Mouse (Mus musculus): ENCODE data around the gene Cebpb. TPM values are rescaled to one million over a fixed set of nuclear protein-coding genes. Genes with fewer than 3 reads are reported as not detected.
"Not testable (repeated sequence)": the region's sequence is repeated elsewhere in the genome, so short reads cannot be mapped to it uniquely, and the experiment has no call there.

Gene Cebpb
- 5.8 and 6.5 TPM in 2 replicates for polyA plus RNA-seq (2012; rRNA removed)

DNA sequence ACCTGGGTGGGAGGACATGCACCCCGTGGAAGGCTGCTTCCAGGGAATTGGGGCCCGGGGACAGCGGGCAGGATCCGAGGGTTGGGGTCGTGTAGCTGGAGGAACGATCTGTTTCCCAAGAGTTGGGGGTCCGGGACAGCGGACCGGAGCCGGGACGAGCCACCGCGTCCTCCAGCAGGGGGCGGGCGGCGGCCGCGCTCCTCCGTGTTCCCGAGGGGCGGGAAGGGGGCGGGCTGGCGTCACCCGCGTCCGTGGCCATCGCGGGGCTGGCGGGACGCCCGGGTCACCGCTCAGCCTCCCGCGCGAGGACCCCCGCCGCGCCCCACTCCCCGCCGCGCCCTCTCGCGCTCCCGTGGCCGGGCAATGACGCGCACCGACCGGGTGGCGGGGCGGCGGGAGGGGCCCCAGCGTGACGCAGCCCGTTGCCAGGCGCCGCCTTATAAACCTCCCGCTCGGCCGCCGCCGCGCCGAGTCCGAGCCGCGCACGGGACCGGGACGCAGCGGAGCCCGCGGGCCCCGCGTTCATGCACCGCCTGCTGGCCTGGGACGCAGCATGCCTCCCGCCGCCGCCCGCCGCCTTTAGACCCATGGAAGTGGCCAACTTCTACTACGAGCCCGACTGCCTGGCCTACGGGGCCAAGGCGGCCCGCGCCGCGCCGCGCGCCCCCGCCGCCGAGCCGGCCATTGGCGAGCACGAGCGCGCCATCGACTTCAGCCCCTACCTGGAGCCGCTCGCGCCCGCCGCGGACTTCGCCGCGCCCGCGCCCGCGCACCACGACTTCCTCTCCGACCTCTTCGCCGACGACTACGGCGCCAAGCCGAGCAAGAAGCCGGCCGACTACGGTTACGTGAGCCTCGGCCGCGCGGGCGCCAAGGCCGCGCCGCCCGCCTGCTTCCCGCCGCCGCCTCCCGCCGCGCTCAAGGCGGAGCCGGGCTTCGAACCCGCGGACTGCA is at the start of gene Cebpb:
Cebpb (plus strand) TSS at position 418 of the 954 bp plus-strand sequence.
- peak; percentile 55 for DNase-seq (ENCODE audit: low read depth)
- peak; percentile 62; the same call in 1 of the 2 replicates for TF ChIP-seq CTCF (IDR thresholded peaks at IDR 0.05; ENCODE audit: borderline replicate concordance, extremely low read depth, insufficient read depth, insufficient read length)
- TF ChIP-seq POLR2A (IDR thresholded peaks at IDR 0.05; ENCODE audit: borderline replicate concordance, extremely low read depth, insufficient read depth, insufficient read length, poor library complexity, severe bottlenecking), result no peak

GRCm38 (mm10) chr2:167640279-167640678 is 48.4 kb upstream of the Cebpb start:
- no peak for TF ChIP-seq POLR2A (IDR thresholded peaks at IDR 0.05; ENCODE audit: borderline replicate concordance, extremely low read depth, insufficient read depth, insufficient read length, poor library complexity, severe bottlenecking)
- peak; percentile 59; the same call in 1 of the 2 replicates for TF ChIP-seq CTCF (IDR thresholded peaks at IDR 0.05; ENCODE audit: borderline replicate concordance, extremely low read depth, insufficient read depth, insufficient read length)
- no peak for DNase-seq (ENCODE audit: low read depth)

GRCm38 (mm10) chr2:167641337-167641736 is 47.4 kb upstream of the Cebpb start:
- no peak for DNase-seq (ENCODE audit: low read depth)
- TF ChIP-seq POLR2A (IDR thresholded peaks at IDR 0.05; ENCODE audit: borderline replicate concordance, extremely low read depth, insufficient read depth, insufficient read length, poor library complexity, severe bottlenecking) (no peak), CTCF (IDR thresholded peaks at IDR 0.05; ENCODE audit: borderline replicate concordance, extremely low read depth, insufficient read depth, insufficient read length) (peak; percentile 47; the same call in 1 of the 2 replicates)

GRCm38 (mm10) chr2:167642164-167642563 is 46.6 kb upstream of the Cebpb start:
- no peak for TF ChIP-seq CTCF (IDR thresholded peaks at IDR 0.05; ENCODE audit: borderline replicate concordance, extremely low read depth, insufficient read depth, insufficient read length)
- TF ChIP-seq POLR2A (IDR thresholded peaks at IDR 0.05; ENCODE audit: borderline replicate concordance, extremely low read depth, insufficient read depth, insufficient read length, poor library complexity, severe bottlenecking), result no peak
- DNase-seq (ENCODE audit: low read depth), result no peak

- DNase-seq (ENCODE audit: low read depth), result not testable (repeated sequence)
These were observed 45.2 kb upstream of the Cebpb start for GRCm38 (mm10) chr2:167643356-167644052.

DNA sequence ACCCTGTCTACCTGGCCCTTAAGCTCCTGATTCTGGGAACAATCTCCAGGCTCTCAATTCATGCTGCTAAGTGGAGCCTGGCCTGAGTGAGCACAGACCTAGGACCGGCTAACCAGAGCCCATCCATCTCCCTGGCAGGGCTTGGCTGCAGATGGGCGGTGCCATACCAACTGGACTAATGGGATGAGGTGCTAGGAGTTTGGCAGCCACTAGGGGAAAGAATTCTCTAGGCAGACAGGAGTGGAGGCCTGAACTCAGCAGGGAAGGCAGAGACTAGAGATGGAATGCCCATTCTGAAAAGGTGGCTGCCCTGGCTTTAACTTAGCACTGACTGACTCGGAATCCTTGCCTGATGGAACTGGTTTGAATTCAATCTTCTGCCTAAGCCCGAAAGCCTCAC is 42.3 kb upstream of the Cebpb start:
- DNase-seq (ENCODE audit: low read depth), result no peak
- TF ChIP-seq CTCF (IDR thresholded peaks at IDR 0.05; ENCODE audit: borderline replicate concordance, extremely low read depth, insufficient read depth, insufficient read length), result no peak
- no peak for TF ChIP-seq POLR2A (IDR thresholded peaks at IDR 0.05; ENCODE audit: borderline replicate concordance, extremely low read depth, insufficient read depth, insufficient read length, poor library complexity, severe bottlenecking)

DNA sequence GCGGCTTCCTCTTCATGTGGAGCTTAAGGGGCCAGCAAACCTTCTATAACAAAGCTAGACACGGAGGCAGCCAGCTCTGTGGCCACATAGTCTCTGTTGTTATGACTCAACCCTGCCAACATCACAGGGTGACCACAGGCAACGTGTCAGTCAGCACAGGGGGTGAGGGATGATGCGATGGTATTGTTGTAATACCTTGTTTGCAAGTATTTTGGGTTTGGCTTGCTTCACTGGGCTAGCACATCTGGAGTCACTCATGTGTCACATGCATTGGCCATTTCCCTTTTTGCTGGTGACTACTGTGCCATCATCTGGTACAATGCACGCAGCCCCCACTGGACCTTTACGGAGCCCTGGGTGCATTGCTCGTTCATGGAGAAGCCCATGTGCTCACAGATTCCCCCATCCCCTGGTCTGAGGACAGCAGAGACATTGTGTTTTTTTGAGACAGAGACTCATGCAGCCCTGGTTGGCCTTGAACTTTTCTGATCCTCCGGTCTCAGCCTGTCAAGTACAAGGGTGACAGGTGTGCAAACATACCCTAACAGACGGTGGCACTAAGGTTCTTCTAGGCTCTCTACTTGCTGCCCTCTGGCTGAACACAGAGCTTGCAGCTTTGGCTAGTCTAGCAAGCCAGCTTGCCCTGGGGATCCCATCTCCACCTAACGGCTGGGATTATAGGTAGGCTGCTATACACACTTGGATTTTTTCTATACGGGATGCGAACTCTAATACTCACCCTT is 39.3 kb upstream of the Cebpb start:
- TF ChIP-seq POLR2A (IDR thresholded peaks at IDR 0.05; ENCODE audit: borderline replicate concordance, extremely low read depth, insufficient read depth, insufficient read length, poor library complexity, severe bottlenecking) (no peak), CTCF (IDR thresholded peaks at IDR 0.05; ENCODE audit: borderline replicate concordance, extremely low read depth, insufficient read depth, insufficient read length) (no peak)
- DNase-seq (ENCODE audit: low read depth), result no peak

DNA sequence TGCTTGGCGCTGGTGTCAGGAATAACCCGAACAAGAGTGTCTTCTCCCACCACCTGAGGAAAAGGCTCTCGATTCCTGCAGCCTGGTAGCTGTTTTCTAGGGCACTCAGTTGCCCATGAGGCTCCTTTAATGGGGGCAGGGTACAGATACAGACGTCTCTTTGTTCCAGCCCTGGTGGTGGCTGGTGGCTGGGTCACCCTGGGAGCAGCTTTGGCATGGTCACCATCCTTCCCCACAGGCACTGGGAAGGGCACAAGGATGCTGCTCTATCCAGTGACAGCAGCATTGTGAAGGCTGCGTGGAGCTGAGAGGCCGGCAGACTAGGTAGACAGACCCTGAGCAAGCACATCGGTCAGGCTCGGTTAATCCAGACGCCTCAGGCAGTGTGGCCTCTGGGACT is 37.1 kb upstream of the Cebpb start:
- TF ChIP-seq POLR2A (IDR thresholded peaks at IDR 0.05; ENCODE audit: borderline replicate concordance, extremely low read depth, insufficient read depth, insufficient read length, poor library complexity, severe bottlenecking), result no peak
- TF ChIP-seq CTCF (IDR thresholded peaks at IDR 0.05; ENCODE audit: borderline replicate concordance, extremely low read depth, insufficient read depth, insufficient read length), result no peak
- no peak for DNase-seq (ENCODE audit: low read depth)

GRCm38 (mm10) chr2:167652694-167653093 is 36.0 kb upstream of the Cebpb start:
- no peak for DNase-seq (ENCODE audit: low read depth)
- TF ChIP-seq CTCF (IDR thresholded peaks at IDR 0.05; ENCODE audit: borderline replicate concordance, extremely low read depth, insufficient read depth, insufficient read length), result no peak
- no peak for TF ChIP-seq POLR2A (IDR thresholded peaks at IDR 0.05; ENCODE audit: borderline replicate concordance, extremely low read depth, insufficient read depth, insufficient read length, poor library complexity, severe bottlenecking)

GRCm38 (mm10) chr2:167654911-167655600 is 33.7 kb upstream of the Cebpb start:
- no peak for TF ChIP-seq POLR2A (IDR thresholded peaks at IDR 0.05; ENCODE audit: borderline replicate concordance, extremely low read depth, insufficient read depth, insufficient read length, poor library complexity, severe bottlenecking)
- TF ChIP-seq CTCF (IDR thresholded peaks at IDR 0.05; ENCODE audit: borderline replicate concordance, extremely low read depth, insufficient read depth, insufficient read length), result no peak
- DNase-seq (ENCODE audit: low read depth), result no peak

Measured in brain, embryonic 14.5 days (tissue).